Mouse (Mus musculus) retina, postnatal 7 days (tissue): ENCODE measurements around the gene Ddi2.

Source experiments
- DNase-seq: peaks from one replicate; pipeline ENCODE4 v3.0.0-alpha.2; 2012; ENCODE audit warnings: low read depth, low spot score

Gene Ddi2

DNA sequence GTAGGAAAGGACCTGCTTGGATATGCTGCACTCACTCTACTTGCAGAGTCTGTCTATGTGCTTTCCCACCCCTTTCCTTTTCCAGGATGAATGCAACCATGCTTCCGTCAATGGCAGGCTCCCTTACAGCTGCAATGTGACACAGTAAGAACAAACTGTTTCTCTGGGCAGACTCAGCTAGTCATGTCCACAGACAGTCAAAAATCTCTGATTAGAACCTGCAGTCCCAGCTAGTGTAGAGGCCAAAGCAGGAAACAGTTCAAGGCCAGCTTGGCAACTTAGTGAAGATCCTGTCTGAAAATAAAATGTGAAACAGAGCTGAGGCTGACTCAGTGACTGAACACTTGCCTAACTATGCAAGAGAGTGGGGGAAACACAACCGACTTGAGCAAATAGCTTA is 18.6 kb downstream of the Ddi2 start:
- DNase-seq = no peak

DNA sequence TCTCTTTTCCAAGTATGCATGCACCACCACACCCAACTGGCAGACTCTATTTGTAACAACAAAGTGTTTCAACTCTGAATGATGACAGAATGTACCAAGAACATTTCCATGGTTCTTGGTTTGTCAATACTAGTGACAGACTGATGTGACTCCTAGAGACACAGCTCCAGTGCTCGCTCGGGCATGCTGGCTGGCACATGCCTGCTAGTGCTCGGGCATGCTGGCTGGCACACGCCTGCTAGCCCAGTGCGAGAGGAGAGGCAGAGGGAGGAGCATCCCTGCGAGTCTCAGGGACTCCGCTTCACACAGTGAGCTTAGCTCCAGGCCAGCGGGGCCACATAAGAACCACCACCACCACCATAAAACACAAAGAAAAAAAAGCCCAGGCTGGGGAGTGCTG is 28.5 kb downstream of the Ddi2 start:
- DNase-seq = no peak

DNA sequence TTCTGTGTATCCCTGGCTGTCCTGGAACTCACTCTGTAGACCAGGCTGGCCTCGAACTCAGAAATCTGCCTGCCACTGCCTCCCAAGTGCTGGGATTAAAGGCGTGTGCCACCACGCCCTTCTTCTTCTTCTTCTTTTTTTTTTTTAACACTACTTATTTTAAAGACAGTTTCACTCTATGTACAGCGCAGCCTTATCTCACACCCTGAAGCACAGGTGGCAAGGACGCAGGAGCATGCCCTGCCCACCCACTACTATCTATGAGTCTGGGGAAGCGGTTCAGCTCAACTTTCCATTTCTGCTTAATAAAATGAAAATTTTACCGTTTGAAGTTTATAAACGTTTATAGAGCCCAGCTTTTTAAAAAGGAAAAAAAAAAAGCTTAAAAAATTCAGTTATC is 34.7 kb downstream of the Ddi2 start:
- DNase-seq = no peak

DNA sequence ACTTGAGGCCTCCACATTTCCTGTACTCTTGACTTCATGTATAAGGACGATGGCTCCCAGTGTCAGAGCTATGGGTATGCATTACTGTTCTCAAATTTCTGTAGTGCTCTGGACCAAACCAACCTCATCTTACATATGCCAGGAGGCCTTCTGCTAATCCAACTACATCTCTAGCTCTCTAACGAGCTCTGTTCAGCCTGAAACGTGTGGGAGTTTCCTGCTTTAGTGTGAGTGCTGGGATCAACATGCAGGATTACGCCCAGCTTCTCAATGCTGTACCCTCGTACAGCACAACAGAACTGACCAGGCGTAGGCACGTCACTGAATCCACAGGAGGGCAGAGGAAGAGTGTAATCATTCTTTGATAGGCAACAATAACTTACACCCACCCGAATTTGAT is 36.7 kb downstream of the Ddi2 start:
- DNase-seq = no peak

DNA sequence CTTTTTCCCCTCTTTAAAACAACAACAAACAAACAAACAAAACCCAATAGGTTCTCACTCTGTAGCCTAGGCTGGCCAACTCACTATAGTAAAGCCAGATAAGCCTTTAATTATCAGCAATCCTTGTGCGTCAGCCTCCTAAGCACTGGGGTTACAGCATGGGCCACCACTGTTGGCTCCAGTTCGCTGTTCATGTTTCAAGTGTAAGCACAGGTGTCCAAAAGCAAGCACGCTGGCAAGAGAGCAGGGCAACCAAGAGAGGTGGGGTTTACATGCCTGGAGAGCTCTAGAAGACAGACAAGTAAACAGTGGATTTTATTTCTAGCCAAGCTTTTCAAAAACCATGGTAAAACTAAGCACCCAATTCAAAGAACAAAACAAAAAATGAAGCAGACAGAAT is 37.1 kb downstream of the Ddi2 start:
- no peak for DNase-seq

DNA sequence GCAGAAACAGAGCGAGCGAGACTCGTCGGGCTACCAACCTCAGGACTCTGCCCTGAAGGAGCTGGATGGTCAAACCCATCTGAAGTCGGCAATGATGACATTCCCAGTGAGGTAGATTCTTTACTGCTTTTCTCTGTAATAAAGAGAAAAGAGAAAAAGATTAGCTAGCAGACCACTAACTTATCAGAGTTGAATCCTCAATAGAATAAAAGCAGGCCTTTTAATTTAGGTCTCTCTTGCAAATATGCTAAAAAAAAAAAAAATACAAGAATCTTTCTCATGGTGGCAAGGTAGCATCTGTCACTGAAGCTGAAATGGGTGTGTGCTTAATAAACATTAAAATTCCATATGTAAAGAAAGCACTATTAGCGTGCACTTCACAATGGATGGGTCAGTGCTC is 37.7 kb downstream of the Ddi2 start, which contains the start of gene Rsc1a1:
Gene Rsc1a1 (minus strand): TSS at position 101 of the 400 bp plus-strand sequence.
- DNase-seq = no peak

DNA sequence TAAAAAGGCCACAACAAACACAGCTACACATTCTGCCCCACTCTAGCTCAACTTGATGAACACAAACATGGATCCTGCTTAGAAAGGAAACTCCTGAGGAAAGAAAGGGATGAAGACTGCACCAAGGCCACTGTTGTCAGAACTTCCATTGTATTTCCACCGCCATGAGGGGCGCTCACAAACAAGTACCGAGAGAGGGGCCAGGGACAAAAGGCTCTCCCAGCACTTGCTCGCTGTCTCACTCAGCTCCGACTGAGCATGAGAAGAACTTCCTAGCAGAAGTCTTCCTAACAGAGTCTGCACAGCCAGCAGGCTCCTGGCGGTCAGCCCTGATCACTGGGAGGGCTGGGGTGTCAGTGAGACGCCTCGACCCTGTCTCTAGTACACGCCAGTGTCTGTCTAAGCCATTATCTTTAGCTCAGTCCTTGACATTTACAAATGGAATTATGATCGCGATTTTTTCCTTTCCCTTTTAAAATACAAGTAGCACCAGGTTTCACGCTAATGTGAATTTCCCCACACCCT is 40.5 kb downstream of the Ddi2 start:
- no peak for DNase-seq

DNA sequence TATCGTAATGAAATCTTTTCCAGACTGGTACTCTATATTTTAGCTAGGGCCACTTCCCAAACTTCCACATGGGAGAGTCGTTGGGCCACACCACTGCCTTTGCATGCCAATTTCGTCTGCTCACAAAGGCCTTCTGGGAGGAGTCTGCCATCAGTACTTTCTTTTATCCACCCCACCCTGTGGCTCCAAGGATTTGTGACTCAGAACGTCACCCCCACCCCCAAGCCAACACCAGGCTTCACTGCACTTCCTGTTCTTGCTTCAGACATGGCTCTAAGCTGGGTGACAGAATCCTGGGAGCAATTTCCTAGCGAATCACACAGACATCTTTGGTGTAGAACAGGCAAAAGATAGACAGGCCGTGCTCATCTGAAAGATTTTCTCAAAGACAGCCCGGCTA is 41.5 kb downstream of the Ddi2 start:
- no peak for DNase-seq

DNA sequence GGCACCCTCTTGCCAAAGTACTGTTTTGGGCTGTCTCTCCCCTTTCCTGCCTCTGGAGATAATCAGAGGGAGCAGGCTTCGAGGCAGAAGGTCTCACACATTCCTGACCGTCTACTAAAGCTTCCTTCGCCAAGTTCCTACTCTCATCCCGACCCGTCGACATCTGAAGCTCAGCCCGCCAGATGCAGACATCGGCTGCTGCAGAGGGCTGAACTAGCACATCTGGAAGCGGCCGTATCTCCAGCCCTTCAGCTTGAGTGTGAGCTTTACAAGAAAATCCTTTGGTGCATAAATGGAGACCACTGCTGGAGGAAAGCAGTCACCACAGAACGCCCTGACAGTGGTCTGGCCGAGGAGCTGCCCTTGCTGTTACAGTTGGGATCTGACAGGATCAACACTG is 42.3 kb downstream of the Ddi2 start:
- no peak for DNase-seq

DNA sequence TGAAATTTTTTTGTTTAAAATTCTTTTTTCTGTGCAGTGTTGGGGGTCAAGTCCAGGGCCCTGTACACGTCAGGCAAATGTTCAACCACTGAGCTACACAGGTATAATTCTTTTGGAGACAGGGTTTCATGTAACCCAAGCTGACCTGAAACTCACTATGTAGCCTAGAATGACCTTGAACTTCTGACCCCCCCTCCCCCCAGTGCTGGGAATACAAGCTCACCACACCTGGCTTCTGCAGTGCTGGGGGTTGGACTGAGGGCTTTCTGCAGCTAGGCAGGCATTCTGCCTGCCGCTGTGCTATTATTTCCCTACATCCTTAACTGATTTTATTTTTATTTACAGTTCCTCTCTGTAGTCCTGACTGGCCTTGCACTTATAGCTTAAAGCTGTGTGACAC is 44.2 kb downstream of the Ddi2 start:
- no peak for DNase-seq

DNA sequence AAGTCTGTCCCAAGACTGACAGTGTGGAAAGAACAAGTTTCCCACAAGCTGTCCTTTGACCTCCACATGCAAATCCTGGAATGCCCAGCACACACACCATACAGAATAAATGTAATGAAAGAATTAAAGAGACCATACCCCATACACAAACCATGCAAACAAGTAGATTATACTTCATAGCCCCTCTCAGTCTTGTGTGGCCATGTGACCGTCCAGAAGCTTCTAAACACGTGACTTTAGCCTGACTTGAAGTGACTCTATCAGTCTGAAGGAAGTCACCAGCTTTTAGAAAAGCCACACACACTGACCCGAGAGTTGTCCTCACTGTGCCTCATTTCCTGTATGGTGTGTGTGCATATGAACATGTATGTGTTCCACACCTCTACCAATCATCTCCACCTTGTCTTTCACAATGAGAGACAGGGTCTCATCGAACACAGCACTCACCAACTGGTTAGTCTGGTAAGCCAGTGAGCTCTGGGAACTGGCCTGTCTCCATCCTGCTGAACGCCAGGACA is 46.7 kb downstream of the Ddi2 start:
- no peak for DNase-seq

DNA sequence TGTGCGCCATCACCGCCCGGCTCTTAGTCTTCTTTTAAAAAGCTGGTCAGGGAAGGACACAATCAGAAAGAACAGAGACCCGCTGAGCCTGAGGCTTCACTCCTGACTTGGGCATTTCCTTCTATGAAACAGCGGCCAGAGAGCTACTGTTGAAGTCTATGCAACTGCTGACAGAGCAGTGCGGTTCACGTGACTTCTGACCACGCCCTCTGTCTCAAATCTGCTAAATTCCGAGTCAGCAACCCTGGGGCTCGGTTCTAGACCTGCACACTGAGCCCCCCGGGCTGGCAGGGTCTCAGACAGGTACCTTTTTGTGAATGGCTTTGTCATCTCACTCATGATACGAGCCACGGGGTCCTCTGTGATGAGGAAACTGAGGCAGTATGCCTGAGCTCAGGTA is 50.9 kb downstream of the Ddi2 start:
- no peak for DNase-seq

DNA sequence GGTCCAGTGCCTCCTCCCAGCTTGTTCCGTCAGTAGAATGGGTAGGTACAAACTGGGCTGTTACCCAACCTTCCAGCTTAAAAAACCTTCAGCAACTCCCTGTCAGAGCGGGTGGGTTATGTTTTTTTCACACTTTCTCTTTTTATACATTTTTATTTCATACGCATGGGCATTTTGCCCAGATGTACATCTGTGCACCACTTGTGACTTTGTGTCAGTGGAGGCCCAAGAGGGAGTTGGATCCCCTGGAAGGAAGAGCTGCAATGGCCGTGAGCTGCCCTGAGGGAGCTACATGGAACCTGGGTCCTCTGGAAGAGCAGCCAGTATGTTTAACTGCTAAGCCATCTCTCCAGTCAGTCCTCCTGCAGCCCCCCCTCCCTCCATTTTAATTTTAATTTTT is 51.8 kb downstream of the Ddi2 start:
- no peak for DNase-seq

DNA sequence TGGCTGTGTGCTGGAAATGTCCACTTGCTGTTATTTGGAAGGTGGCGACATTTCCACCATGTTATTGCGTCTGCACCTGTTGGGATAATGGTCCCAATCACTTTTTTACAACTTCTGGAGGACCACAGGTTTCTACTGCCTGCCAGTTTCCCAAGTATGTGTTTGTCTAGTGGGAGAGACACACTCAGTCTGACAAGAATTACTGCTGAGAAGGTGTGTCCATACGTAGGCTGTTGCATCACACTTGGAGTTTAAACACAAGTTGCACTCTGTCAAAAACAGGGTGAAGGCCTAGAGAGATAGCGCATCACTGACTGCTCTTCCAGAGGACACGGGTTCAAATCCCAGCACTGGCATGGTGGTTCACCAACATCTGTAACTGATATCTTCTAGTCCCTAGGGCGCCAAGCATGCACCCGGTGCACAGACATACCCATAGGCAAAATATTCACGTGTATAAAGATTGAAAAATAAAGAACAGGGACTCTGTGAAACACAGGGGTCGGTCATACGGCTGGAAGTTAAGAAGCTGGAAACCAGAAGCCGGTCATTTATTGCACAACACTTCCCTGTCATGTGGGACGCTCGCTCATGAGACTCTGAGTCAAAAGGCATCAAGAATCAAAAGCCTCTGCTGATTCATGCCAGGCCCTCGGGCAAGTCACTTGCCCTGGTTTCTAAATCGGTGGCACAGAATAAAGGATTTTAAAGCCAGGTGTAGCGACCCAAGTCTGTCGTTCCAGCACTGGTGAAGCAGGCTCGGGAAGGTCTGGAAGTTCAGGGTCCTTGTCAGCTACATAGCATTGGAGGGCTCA is 53.1 kb downstream of the Ddi2 start:
- DNase-seq = no peak

DNA sequence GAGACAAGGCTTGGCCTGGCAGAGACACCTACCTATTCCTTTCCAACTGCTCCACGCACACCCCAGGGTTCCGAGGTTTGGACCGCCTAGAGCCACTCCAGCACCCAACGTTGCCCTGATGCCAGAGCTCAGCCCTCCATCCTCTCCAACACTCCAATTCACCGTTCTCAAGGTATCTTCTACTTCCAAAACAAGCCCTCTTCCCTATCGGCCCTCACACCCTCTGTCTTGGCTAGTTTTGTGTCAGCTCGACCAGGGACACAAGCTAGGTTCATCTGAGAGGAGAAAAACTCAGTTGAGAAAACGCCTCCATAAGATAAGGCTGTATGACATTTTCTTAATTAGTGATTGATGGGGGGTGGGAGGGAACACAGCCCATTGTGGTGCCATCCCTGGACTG is 58.4 kb downstream of the Ddi2 start, which contains the start of gene Plekhm2:
Gene Plekhm2 (minus strand): TSS at position 101 of the 400 bp plus-strand sequence.
- DNase-seq = no peak

DNA sequence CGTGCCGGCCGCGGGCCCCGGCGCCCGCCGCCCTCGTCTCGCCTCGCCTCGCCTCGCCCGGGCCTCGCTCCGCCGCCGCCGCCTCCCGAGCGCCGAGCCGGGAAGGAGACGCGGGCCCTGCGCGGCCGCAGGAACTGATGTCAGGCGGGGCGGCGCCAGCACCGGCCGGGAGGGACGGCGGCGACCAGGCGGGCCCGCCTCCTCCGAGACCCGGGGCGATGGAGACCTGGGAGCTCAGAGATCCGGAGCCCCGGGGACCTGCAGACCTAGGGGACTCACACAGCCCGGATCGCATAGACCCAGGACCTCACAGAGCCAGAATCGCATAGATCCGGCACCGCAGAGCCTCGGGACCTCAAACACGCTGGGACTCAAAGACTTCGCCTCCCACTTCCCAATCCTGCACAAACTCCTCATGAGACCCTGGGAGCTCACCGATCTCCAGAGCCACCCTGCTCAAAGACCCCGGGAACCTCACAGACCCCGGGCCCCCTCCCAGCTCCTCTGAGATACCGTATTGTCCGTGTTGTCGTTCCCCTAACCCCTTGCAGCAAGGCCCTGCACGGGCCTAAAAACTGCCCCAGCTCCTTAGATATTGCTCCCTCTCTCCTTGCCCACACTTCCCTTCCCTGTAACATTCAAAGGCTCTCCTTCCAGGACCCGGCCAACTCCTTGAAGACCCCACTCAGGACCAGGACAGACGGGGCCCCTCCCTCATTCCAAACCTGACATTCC is 59.0 kb downstream of the Ddi2 start:
- peak; percentile 42 for DNase-seq

DNA sequence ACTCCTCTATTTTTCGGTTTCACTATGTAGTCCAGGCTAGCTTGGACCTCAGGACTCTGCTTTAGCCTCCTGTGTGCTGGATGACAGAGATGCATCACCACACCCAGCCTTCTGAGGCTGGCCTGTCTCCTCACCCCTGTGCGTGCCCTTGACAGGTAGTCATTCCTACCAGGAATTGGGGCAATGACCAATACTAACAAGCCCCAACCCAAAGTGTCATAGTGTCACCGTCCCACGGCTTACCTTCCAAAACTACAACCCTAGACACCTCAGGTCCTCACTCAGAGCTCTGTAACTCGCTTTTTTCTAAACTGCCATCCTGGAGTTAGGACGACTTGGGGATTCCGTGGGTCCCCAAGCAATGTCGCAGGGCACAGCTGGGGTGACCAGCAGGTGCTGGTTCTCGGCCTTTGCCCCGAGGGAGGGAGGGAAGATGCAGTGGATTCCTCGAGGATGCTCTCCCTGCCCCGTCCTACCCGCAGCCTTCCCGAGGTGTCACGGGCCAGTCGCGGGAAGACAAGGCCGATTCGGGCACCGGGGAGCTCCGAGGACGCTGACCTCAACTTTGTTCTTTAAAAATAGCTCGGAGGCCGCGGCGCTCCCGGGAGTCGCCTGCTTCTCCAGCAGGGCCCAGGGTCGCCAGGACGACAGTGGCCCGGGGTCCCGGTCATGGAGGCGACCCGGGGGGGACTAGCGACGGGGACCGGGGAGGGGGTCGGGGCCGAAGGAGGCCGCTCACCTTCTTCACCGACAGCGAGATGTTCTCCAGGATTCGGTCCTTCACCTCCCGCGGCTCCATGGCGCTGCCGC is 59.9 kb downstream of the Ddi2 start:
- DNase-seq = no peak

DNA sequence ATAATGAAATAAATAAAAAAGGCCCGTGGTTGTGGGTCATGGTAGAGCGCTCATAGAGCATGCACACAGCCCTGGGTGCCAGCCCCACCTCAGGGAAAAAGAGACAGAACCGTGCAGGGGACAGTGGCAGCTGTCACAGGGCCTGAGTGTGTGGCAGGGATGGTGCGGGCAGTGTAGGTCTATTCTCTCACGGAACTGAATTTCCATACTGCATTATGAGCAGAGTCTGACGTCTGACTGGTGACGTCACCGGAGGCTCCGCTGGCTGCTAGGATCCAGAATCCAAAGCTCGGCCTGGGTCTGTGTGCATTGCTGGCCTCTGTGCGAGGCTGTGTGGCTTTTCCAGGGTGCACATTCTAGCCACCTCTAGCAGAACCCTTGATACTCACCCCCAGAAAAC is 62.3 kb downstream of the Ddi2 start:
- DNase-seq = no peak

DNA sequence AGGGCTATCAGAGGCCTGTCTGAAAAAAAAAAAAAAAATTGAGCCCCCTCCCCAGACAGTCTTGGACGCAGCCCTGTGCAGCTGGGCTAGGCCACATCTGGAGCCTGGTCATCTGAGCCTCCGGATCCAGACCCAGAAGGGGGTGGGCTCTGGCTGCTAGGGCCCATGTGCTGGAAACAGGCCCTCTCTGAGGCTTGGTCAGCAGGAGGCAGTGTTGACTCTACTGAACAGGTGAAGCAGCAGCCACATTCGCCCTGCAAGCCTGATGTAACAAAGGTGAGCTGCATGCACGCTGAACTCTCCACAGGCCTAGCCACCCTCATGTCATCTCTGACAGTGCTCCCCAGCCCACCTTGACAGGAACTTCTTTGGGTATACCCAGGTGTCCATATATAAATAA is 63.5 kb downstream of the Ddi2 start:
- DNase-seq = no peak

DNA sequence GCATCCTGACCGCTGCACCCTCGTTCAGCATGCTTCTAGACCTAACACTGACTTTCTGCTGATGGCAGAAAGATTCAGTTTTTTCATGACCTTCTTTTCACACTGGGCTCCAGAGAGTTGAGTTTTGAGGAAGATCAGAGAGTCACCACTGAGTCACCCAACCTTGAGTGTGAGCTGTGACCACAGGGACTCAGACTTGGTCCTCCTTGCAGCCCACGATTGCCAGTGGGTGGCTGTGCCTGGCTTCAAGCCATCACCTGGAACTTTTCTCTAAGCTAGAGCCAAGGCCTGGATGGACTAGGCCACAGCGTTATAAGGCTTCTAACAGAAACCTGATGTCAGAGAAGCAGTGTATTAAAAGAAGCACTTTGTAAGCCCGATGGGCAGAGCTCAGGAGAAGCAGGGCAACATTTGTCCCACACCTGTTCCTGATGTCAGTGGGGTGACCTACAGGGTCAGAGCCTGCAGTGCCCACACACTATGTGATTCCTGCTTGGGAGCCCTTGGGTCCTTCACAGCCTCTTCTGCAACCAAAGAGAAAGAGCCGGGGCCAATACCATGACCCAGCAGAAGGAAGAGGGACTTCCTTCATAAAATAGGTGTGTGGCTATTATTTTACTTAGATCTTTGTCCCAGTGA is 64.3 kb downstream of the Ddi2 start:
- DNase-seq = no peak

DNA sequence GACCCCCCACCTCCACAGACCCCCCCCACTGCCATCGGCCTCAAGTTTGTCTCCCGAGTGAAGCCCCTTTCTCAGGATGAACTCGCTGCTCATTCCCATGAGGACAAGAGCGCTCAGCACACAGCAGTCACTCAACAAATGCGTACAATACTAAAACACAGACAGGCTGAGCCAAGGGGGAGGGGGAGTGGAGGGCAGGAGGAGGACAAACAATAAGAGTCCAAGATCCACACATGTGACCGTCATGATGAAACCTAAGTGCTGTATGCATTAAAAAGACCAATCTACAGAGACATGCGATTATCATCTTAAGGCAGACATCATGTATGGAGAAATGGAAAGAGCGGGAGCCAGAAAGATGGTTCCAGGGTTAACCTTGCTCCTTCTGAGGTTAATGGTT is 66.3 kb downstream of the Ddi2 start:
- no peak for DNase-seq
